In genomic region chr3:61016733-61017132, GRCm38 (mm10) we compare ENCODE assay signal across 26 mouse cellular contexts. TPM values are rescaled to one million over a fixed set of nuclear protein-coding genes. Genes with fewer than 3 reads are reported as not detected.
DNase-seq lines count a peak whose midpoint lies in the region; ATAC-seq and TF ChIP-seq lines count a peak whose summit lies in the region.
"Had no signal": no experiment of that assay in that cellular context is flagged by ENCODE, and none has a peak within 500 bp of the region (broad histone marks: within the 10 kb centered on the region; RNA-seq: fewer than 3 reads in every experiment).

No protein-coding gene starts in this region.

- H3K4me1 ChIP-seq in bone marrow macrophage, adult 2 months (ENCODE audit: control insufficient read depth, insufficient read depth, low read length), result peaks cover 31% of the 10 kb centered on the region
- H3K4me1 ChIP-seq in heart, embryonic 11.5 days (ENCODE audit: control insufficient read depth, insufficient read depth, low read length), result no peaks in the 10 kb centered on the region
- H3K4me1 ChIP-seq: embryonic facial prominence, embryonic 12.5 days; forebrain, embryonic 12.5 days had no signal

- H3K27me3 ChIP-seq in heart, embryonic 11.5 days (ENCODE audit: control insufficient read depth, insufficient read depth, low read length), result no peaks in the 10 kb centered on the region
- H3K27me3 ChIP-seq: embryonic facial prominence, embryonic 12.5 days; forebrain, embryonic 12.5 days had no signal

- 82% methylated on average over 2 of the region's 2 CpGs for WGBS in heart, embryonic 11.5 days (ENCODE audit: insufficient replicate concordance)

- TF ChIP-seq CTCF in bone marrow macrophage, adult 2 months (IDR thresholded peaks at IDR 0.05; ENCODE audit: low read depth, low read length), result no peak

- DNase-seq in 416B (ENCODE audit: low read depth), result peak; percentile 65
- no peak for DNase-seq in layer of hippocampus, postnatal 14 days (ENCODE audit: low spot score in 2 of 2)
- DNase-seq in liver, result no peak
- DNase-seq: adrenal gland, postnatal 10 days; adrenal gland, postnatal 36 days; cerebellum, adult 11 months; cerebellum, adult 18-20 months; cerebellum, adult 8-10 months; cerebellum, adult 9-11 months; cerebellum, postnatal 14 days; cerebellum, postnatal 36 days had no signal

- no peak for TF ChIP-seq POLR2A in bone marrow macrophage, adult 2 months (IDR thresholded peaks at IDR 0.05; ENCODE audit: borderline replicate concordance, low read depth, low read length)

- no peak overlapping the region for H3K9ac ChIP-seq in heart, embryonic 11.5 days (ENCODE audit: low read depth, low read length)
- H3K9ac ChIP-seq: embryonic facial prominence, embryonic 12.5 days; forebrain, embryonic 12.5 days had no signal

- H3K9me3 ChIP-seq in heart, embryonic 11.5 days (replicated peaks; ENCODE audit: control insufficient read depth, low read length), result no peaks in the 10 kb centered on the region
- H3K9me3 ChIP-seq: embryonic facial prominence, embryonic 10.5 days; embryonic facial prominence, embryonic 12.5 days; forebrain, embryonic 10.5 days; forebrain, embryonic 12.5 days; G1E had no signal

- H3K4me3 ChIP-seq in bone marrow macrophage, adult 2 months (ENCODE audit: insufficient read depth, low read length), result no peak overlapping the region
- H3K4me3 ChIP-seq in heart, embryonic 11.5 days (ENCODE audit: low read depth, low read length), result no peak overlapping the region
- H3K4me3 ChIP-seq: embryonic facial prominence, embryonic 10.5 days; embryonic facial prominence, embryonic 12.5 days; erythroblast, embryonic 14.5 days; forebrain, embryonic 10.5 days; forebrain, embryonic 12.5 days had no signal

- H3K27ac ChIP-seq in bone marrow macrophage, adult 2 months (ENCODE audit: insufficient read depth, low read depth, low read length), result peak overlapping the region; percentile 35
- no peak overlapping the region for H3K27ac ChIP-seq in heart, embryonic 11.5 days (ENCODE audit: low read depth, low read length)
- H3K27ac ChIP-seq: embryonic facial prominence, embryonic 10.5 days; embryonic facial prominence, embryonic 12.5 days; forebrain, embryonic 10.5 days; forebrain, embryonic 12.5 days had no signal

- H3K4me2 ChIP-seq in heart, embryonic 11.5 days, result no peak overlapping the region
- H3K4me2 ChIP-seq: embryonic facial prominence, embryonic 12.5 days; forebrain, embryonic 12.5 days had no signal

- H3K36me3 ChIP-seq in heart, embryonic 11.5 days (ENCODE audit: control insufficient read depth, insufficient read depth, low read length), result no peaks in the 10 kb centered on the region
- H3K36me3 ChIP-seq: embryonic facial prominence, embryonic 10.5 days; embryonic facial prominence, embryonic 12.5 days; forebrain, embryonic 10.5 days; forebrain, embryonic 12.5 days; G1E had no signal

- ATAC-seq in granulocyte monocyte progenitor cell, adult 5-6 weeks (replicated peaks; ENCODE audit: poor library complexity, severe bottlenecking), result peak; percentile 90
- ATAC-seq in megakaryocyte, adult 5-6 weeks (ENCODE audit: poor library complexity, severe bottlenecking), result peak; percentile 81
- ATAC-seq in heart, embryonic 11.5 days (replicated peaks; ENCODE audit: insufficient number of reproducible peaks, low FRiP score, low TSS enrichment), result no peak
- no peak for ATAC-seq in erythroblast, adult 5-6 weeks (replicated peaks; ENCODE audit: low FRiP score, poor library complexity, severe bottlenecking)
- ATAC-seq: activated CD4-positive, CD25-positive, alpha-beta regulatory T cell, adult 4 months; forebrain, embryonic 14.5 days; forebrain, embryonic 16.5 days; Patski had no signal

RNA-seq across cellular contexts. Expression of gene P2ry1, which starts 14.1 kb away (rescaled TPM):
- polyA plus RNA-seq in bone marrow macrophage, adult 2 months (2012; ENCODE audit: insufficient read depth, insufficient read length, missing spikeins), result 5.9 and 7.5 TPM in 2 replicates
- 4.7 and 5.4 TPM in 2 replicates for total RNA-seq in granulocyte monocyte progenitor cell, adult 5-6 weeks (2014; fragmentation: Nextera tagmentation)
- total RNA-seq in granulocyte monocyte progenitor cell, adult 5-6 weeks (2017), result 6.2 and 7.6 TPM in 2 replicates
- total RNA-seq in megakaryocyte, adult 5-6 weeks (2015), result 23.9 and 30.0 TPM in 2 replicates
- total RNA-seq in megakaryocyte, adult 5-6 weeks (2017), result 26.8 and 27.8 TPM in 2 replicates
- polyA plus RNA-seq in heart, embryonic 11.5 days (2014; fragmentation: Nextera tagmentation; extraction: Ambion mirVana), result 6.6 and 7.0 TPM in 2 replicates
- total RNA-seq in layer of hippocampus, postnatal 14 days (2021), result 1 to 10 TPM; 3.9 to 5.0 TPM
- total RNA-seq in erythroblast, adult 5-6 weeks (2015; ENCODE audit: low replicate concordance), result 0.19 and 3.1 TPM in 2 replicates
- total RNA-seq in erythroblast, adult 5-6 weeks (2017; ENCODE audit: low replicate concordance), result 6.3 and 7.0 TPM in 2 replicates

Comparison
In these comparisons a context has a peak if more than half of its experiments do, and no peak if none do; other contexts are left out.
1. ATAC-seq: peak in granulocyte monocyte progenitor cell, adult 5-6 weeks (single experiment) and megakaryocyte, adult 5-6 weeks (single experiment); none in heart, embryonic 11.5 days (single experiment) and erythroblast, adult 5-6 weeks (single experiment).